Mouse (Mus musculus) thymus, postnatal 14 days (tissue): ENCODE measurements around the gene Ckap4.
"Not testable (repeated sequence)": the region's sequence is repeated elsewhere in the genome, so short reads cannot be mapped to it uniquely, and the experiment has no call there.

Source experiments
- DNase-seq: peaks from one replicate; pipeline ENCODE4 v3.0.0; 2021

Gene Ckap4

DNA sequence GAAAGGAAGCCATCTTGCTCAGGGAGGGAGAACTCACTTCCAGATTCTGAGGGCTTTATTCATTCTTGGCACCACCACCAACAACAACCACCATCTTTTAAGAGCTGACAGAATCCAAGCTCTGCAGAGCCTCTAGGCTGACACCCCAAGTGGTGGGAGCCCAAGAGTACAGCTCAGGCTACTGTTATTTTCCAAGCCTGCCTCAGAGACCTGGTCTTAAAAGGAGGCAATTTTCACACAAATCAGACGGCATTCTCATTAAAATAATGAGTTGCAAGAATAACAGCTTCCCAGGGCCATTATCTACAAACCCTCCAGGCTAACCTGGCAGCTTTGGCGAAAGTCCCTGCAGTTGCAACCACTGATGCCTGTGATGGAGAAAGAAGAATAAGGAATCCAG, 37.1 kb downstream of the Ckap4 start:
- DNase-seq, result no peak

DNA sequence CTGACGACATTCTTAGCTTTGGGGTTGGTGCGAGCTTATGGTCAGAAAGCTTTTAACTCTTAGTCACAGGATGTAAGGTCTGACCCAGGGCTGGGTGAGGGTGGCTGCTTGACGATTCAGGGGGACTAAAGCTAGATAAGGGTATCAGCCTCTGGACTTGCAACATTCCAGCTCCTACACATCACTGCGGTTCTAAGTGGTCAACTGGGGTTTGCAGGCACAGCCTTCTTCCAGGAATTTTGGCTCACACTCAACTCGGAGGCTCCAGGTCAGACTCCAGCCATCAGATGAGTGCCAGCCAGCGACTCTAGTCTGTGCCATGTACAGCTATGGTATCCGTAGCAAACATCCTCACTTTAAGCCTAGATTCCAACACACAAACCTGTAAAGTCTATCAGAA, 39.4 kb downstream of the Ckap4 start:
- no peak for DNase-seq

DNA sequence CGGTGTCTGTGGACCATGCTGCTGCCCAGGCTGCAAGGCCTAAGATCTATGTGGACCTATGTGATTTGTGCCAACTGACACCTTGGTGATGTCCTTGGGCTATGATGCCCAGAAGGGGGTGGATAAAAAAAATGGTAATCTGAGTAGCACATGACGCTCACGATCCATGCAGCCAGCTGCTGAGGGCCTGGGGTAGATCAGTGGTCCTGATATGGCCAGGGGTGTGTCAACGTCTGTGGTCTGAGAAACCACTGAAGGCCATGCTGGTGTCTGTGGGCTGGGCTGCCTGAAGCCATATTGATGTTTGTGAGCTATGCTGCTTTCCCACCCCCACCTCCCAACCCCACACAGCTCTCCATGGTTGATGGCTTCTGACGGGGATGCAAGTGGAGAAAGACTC, 43.7 kb downstream of the Ckap4 start:
- DNase-seq, result no peak

DNA sequence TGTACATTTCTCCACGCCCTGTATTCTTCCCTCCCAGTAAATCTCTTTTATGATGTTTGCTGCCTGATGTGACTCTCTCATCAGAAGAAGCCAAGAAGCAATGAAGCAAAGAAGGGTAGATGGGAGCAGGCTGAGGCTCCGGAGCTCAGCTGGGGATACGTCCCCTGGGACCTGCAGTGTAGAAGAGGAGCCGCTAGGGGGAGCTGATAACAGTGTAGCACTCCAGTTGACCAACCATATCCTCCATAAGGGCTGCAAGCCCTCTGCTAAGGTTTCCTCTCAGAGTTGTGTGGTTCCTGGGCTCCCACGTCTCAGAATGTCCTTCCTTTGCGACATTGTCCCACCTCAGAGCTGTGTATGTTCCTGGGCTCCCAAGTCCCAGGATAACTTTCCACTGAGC, 45.5 kb downstream of the Ckap4 start:
- DNase-seq, result peak; percentile 78

DNA sequence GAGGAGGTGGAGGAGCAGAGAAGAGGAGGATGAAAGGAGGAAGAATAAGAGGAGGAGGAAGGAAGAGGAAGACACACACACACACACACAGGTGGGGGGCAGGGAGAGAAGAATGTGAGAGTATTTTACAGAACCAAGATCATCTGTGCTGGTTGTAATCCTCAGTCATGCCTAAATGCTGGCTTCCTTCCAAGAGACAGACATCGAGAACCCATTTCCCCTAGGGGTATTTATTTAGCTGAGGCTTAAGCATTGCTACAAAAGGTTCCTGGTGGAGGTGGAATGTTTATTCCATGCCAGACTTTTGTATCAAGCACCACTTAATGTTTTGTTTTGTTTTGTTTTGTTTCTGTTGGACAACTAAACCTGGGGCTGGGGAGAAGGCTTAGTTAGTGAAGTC, 49.2 kb downstream of the Ckap4 start:
- no peak for DNase-seq

DNA sequence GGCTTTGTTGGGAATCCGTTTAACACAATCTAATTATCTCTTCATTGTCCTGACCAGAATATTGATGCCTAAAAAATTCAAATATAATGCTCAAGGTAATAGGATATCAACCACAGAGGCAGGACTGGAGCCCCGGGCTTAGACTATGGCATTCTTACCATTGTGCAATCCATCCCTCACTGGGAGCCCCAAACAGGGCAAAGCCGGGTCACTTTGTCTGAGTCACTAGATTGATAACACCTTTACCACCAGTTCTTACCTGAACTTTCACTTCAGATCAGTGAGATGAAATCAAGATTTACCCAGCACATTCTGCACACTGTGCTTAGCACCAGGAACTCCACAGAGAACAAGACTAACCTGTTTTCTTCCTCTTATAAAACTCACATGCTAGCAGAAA, 50.3 kb downstream of the Ckap4 start:
- DNase-seq, result no peak

DNA sequence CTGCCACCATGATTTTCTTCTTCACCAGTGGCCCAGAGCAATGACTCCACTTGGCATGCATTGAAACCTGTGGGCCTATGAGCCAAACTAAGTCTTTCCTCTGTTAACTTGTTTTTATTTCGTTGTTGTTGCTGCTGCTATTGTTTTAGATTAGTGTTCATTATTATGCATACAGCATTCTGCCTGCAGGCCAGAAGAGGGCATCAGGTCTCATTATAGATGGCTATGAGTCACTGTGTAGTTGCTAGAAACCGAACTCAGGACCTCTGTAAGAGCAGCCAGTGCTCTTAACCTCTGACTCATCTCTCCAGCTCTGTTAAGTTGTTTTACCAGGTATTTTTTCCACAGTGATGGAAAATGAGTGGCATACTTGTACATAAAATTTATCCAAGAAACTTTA, 50.8 kb downstream of the Ckap4 start:
- DNase-seq, result no peak

DNA sequence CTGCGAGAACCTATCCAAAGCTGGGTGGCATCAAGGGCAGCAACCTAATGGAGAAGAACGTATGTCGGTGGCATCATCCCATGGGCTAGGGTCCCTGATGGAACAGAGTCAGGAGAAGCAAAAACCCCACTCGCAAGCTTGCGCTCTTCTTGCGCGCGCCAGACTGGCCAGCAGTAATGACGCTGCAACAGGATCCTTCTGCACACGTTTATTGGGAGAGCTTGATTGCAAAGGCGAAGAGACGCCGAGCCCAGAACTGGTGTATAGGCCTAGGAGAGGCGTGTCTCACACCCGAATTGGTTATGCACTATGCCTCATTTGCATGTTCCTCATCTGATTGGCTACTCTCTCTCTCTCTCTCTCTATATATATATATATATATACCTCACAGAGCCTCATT, 51.4 kb downstream of the Ckap4 start:
- not testable (repeated sequence) for DNase-seq

DNA sequence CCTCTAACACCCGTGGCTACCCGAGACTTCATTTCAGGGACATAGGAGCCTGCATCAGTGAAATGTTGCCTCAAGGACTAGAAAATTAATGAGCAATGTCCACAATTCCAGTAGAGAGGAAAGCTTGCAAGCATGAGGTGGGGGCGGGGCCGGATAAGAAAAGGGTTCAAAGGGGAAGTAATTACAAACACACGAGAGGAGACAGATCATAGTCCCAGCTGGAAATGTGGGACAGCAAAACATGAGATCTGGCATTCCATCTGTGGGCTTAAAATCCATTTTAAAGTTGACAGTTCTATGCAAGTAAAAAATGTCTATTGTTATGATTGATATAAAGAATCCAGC, 52.6 kb downstream of the Ckap4 start:
- no peak for DNase-seq

DNA sequence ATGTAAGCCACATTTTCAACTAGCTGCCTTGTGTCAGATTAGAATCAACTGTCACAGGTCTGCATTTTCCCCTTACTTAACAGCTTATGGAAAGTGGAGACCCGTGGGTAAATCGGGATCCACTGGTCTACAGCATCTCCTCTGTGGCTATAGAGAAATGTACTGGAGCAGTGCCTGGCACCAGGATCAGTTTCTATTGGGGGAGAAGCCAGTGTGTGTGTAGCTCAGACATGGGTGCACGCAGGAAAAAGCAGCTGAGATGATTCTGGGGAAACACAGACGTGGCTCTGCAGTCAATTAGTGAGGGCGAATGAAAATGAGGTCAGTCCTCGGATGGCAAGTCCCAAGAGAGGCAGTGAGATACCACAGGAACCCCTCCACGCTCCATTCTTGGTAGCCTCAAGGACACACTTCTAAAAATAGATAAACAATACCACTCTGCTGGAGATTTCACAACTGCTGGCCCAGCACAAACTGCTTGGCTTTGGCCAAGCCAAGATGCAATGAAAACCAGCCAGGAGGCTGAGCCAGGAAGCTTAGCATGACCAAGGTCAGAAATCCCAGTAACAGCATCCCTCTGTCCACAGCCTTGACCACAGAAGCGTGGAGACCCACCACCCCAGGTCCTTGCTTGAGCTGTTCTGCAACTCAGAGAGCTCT, 53.1 kb downstream of the Ckap4 start:
- DNase-seq, result no peak

DNA sequence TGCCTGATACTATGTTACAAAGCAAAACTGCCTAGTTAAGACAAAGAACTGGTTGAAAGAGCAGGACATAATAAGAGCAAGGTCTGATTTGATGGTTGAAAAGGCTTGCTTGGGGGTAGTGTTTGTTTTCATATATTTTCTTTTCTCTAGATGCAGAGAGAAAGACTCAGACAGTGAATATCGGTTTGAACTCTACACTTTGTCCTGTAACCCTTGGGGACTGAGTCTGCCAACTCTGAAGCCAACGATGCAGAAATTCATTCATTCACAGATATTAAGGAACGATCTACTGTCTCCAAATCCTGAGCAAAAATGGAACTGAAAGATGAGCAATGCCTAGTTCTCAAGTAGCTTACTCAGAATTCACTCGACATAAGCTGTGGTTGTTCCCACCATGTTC, 53.7 kb downstream of the Ckap4 start:
- no peak for DNase-seq

DNA sequence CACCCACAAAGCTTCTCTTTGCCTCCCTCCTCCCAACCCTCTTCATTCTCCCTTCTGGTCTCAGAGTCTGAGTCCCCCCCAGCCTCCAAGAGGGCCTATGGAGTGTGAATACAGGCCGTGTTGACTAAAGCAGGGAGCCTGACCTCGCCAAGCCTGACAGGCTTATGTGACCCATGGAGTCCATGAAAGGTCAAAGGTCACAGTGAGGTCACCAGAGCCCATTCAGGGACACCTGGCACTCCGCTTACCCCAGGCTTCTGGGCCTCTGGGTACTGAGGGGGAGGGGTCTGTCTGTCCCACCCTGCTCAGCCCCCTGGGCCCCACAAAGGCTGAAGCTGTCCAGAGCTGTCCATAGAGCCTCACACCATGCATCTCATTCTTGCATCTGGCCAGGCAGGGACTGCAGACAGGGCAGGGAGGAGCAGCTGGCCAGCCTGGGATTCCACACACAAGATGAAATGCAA, 56.2 kb downstream of the Ckap4 start:
- no peak for DNase-seq

DNA sequence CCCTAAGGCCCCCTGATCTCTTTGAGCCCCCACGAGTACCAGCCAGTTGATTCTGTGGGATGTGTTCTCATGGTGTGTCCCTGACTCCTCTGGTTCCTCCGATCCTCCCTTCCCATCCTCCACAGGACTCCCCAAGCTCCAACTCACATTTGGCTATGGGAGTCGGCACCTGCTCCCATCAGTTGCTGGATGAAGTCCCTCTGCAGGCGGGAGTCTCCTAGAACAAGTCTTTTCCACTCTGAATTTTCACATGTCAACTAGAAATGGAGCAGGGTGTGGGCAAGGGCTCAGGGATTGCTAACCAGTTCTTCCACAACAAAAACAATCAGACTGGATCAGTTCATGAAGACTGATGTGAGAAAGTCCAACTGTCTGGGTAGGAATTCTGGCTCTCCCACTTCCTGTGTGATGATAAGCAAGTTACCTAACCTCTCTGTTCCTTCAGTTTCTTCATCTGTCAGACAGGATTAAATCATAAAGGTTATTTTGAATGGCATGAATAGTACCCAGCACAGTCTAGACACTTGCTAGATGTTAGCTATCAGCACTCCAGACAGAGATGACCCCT, 56.7 kb downstream of the Ckap4 start:
- no peak for DNase-seq
